Mouse (Mus musculus) C2C12 (cell line): ENCODE data around the gene Tcf3.

ENCODE experiments used
- CTCF ChIP-seq: IDR thresholded peaks from one replicate; pipeline ENCODE4 v1.5.1; 2011; ENCODE audit not compliant: control insufficient read depth, insufficient read depth, insufficient read length
- MAX ChIP-seq: IDR thresholded peaks from one replicate; pipeline ENCODE4 v1.6.1; 2011; ENCODE audit warnings: mild to moderate bottlenecking, control low read depth
- MYOG ChIP-seq: IDR thresholded peaks from one replicate; pipeline ENCODE4 v1.6.1; 2011; ENCODE audit not compliant: control insufficient read depth, insufficient read length; ENCODE audit errors: extremely low read depth
- USF1 ChIP-seq: IDR thresholded peaks from one replicate; pipeline ENCODE4 v1.6.1; 2011; ENCODE audit warnings: low read depth, mild to moderate bottlenecking, control low read depth, moderate library complexity

GRCm38 (mm10) chr10:80403044-80403692, 30.3 kb downstream of the Tcf3 start:
- TF ChIP-seq MAX (no peak), CTCF (peak; percentile 56), USF1 (no peak), MYOG (no peak)
